Mouse (Mus musculus): ENCODE results near the gene Ntn3. TPM values are rescaled to one million over a fixed set of nuclear protein-coding genes. Genes with fewer than 3 reads are reported as not detected.

Ntn3 gene
- total RNA-seq, 2 experiments from 2014 or later, result not detected

GRCm38 (mm10) chr17:24157121-24157520, 52.2 kb downstream of the Ntn3 start:
- no peak for ATAC-seq (replicated peaks; ENCODE audit: low FRiP score, poor library complexity, severe bottlenecking)

GRCm38 (mm10) chr17:24156394-24156793, 52.9 kb downstream of the Ntn3 start:
- no peak for ATAC-seq (replicated peaks; ENCODE audit: low FRiP score, poor library complexity, severe bottlenecking)

DNA sequence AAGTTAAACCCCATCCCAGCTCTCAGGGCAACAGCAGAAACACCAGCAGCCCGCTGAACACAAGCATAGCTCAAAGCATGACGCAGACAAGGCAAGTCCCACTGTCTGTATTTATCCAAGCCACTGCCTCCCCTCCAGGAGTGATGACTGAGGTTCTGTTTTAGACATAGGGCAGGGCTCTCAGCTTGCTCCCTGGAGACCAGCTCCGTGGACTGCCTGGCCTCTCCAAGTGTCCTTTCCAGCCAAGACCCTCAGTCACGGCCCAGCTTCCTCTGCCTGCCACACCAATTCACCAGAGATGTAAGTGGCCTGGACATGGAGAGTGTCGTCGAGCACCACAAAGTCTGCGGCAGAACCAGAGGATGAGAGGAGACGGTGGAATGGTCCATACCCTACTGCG, 53.6 kb downstream of the Ntn3 start:
- no peak for ATAC-seq (replicated peaks; ENCODE audit: low FRiP score, poor library complexity, severe bottlenecking)

DNA sequence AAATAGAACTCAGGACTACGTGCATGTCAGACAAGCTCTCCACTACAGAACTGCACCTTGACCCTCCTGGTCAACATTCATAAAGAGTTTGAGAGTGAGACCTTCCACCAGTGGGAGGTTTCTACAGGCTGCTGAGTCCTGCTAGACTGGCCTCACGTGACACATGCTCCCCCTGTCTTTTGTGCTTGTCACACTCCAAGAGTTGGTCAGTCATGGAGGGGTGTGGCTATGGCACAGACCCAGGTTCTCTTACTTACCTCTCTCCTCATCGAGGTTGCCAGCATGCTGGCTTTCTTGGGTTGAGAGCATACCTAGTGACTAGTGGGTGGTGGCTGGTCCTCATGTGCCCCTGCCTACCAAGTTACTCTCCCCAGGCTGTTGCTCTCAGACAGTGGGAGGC, 54.9 kb downstream of the Ntn3 start:
- ATAC-seq (replicated peaks; ENCODE audit: low FRiP score, poor library complexity, severe bottlenecking), result no peak

Other genes starting within 250 kb of the Ntn3 start
- not detected in 2 replicates for gene Prss30, start 229.0 kb downstream of the Ntn3 start, total RNA-seq (2015; ENCODE audit: low replicate concordance)
- gene Prss30, start 229.0 kb downstream of the Ntn3 start, total RNA-seq (2017; ENCODE audit: low replicate concordance), result not detected in 2 replicates
- gene Prss22, start 211.4 kb downstream of the Ntn3 start, total RNA-seq (2015; ENCODE audit: low replicate concordance), result not detected in 2 replicates
- gene Prss22, start 211.4 kb downstream of the Ntn3 start, total RNA-seq (2017; ENCODE audit: low replicate concordance), result not detected in 2 replicates
- not detected in 2 replicates for gene Prss27, start 171.4 kb downstream of the Ntn3 start, total RNA-seq (2015; ENCODE audit: low replicate concordance)
- not detected in 2 replicates for gene Prss27, start 171.4 kb downstream of the Ntn3 start, total RNA-seq (2017; ENCODE audit: low replicate concordance)
- gene Kctd5, start 136.0 kb downstream of the Ntn3 start, total RNA-seq (2015; ENCODE audit: low replicate concordance), result 6.5 and 11.5 TPM in 2 replicates
- 4.3 and 8.1 TPM in 2 replicates for gene Kctd5, start 136.0 kb downstream of the Ntn3 start, total RNA-seq (2017; ENCODE audit: low replicate concordance)
- gene Pdpk1, start 58.6 kb downstream of the Ntn3 start, total RNA-seq (2015; ENCODE audit: low replicate concordance), result 24.0 and 25.7 TPM in 2 replicates
- gene Pdpk1, start 58.6 kb downstream of the Ntn3 start, total RNA-seq (2017; ENCODE audit: low replicate concordance), result 24.8 and 30.8 TPM in 2 replicates
- gene Amdhd2, start 45.8 kb downstream of the Ntn3 start, total RNA-seq (2015; ENCODE audit: low replicate concordance), result 3.3 and 12.5 TPM in 2 replicates
- gene Amdhd2, start 45.8 kb downstream of the Ntn3 start, total RNA-seq (2017; ENCODE audit: low replicate concordance), result 11.0 and 15.1 TPM in 2 replicates
- gene Atp6v0c, start 39.8 kb downstream of the Ntn3 start, total RNA-seq (2015; ENCODE audit: low replicate concordance), result 160 and 166 TPM in 2 replicates
- 53.8 and 97.7 TPM in 2 replicates for gene Atp6v0c, start 39.8 kb downstream of the Ntn3 start, total RNA-seq (2017; ENCODE audit: low replicate concordance)
- 2.3 TPM in 2 replicates for gene Tbc1d24, start 4.0 kb downstream of the Ntn3 start, total RNA-seq (2015; ENCODE audit: low replicate concordance)
- gene Tbc1d24, start 4.0 kb downstream of the Ntn3 start, total RNA-seq (2017; ENCODE audit: low replicate concordance), result 0.98 and 1.6 TPM in 2 replicates
- 5.6 and 10.9 TPM in 2 replicates for gene Tedc2, start 11.3 kb upstream of the Ntn3 start, total RNA-seq (2015; ENCODE audit: low replicate concordance)
- gene Tedc2, start 11.3 kb upstream of the Ntn3 start, total RNA-seq (2017; ENCODE audit: low replicate concordance), result 6.0 and 6.8 TPM in 2 replicates
- 16.1 and 24.7 TPM in 2 replicates for gene Ccnf, start 42.0 kb upstream of the Ntn3 start, total RNA-seq (2015; ENCODE audit: low replicate concordance)
- 42.2 and 65.5 TPM in 2 replicates for gene Ccnf, start 42.0 kb upstream of the Ntn3 start, total RNA-seq (2017; ENCODE audit: low replicate concordance)
- gene Abca17, start 141.5 kb upstream of the Ntn3 start, total RNA-seq (2015; ENCODE audit: low replicate concordance), result not detected in 2 replicates
- not detected in 2 replicates for gene Abca17, start 141.5 kb upstream of the Ntn3 start, total RNA-seq (2017; ENCODE audit: low replicate concordance)
- 7.3 and 16.1 TPM in 2 replicates for gene Abca3, start 142.4 kb upstream of the Ntn3 start, total RNA-seq (2015; ENCODE audit: low replicate concordance)
- 11.1 and 14.8 TPM in 2 replicates for gene Abca3, start 142.4 kb upstream of the Ntn3 start, total RNA-seq (2017; ENCODE audit: low replicate concordance)
- 38.7 and 42.8 TPM in 2 replicates for gene Rnps1, start 205.0 kb upstream of the Ntn3 start, total RNA-seq (2015; ENCODE audit: low replicate concordance)
- gene Rnps1, start 205.0 kb upstream of the Ntn3 start, total RNA-seq (2017; ENCODE audit: low replicate concordance), result 43.6 and 43.7 TPM in 2 replicates
- 2.7 and 5.4 TPM in 2 replicates for gene Eci1, start 217.1 kb upstream of the Ntn3 start, total RNA-seq (2015; ENCODE audit: low replicate concordance)
- 4.3 and 15.3 TPM in 2 replicates for gene Eci1, start 217.1 kb upstream of the Ntn3 start, total RNA-seq (2017; ENCODE audit: low replicate concordance)
- gene Dnase1l2, start 233.6 kb upstream of the Ntn3 start, total RNA-seq (2015; ENCODE audit: low replicate concordance), result 2.1 TPM in 1 of 2 replicates, not detected in the other
- gene Dnase1l2, start 233.6 kb upstream of the Ntn3 start, total RNA-seq (2017; ENCODE audit: low replicate concordance), result 0.85 and 5.6 TPM in 2 replicates